Mouse (Mus musculus) intestine, postnatal 0 days (tissue): ENCODE measurements around the gene Cmss1. TPM values are rescaled to one million over a fixed set of nuclear protein-coding genes. Genes with fewer than 3 reads are reported as not detected.

Source experiments
- ATAC-seq: fragments of 200-750 bp; cut with Nextera tagmentation; 2 replicates; pipeline ENCODE4 v1.8.0; 2017; ENCODE audit warnings: mild to moderate bottlenecking, moderate TSS enrichment, moderate library complexity
- H3K27ac ChIP-seq: fragments of 300-500 bp; sonication (generic); 2 replicates; pipeline ENCODE4 v1.5.1; 2014; ENCODE audit warnings: mild to moderate bottlenecking, low read depth, low read length, moderate library complexity
- H3K27me3 ChIP-seq: fragments of 300-500 bp; sonication (generic); replicated peaks from 2 replicates; pipeline ENCODE4 v1.6.1; 2014; ENCODE audit warnings: low read length, mixed read lengths; ENCODE audit not compliant: control insufficient read depth, insufficient read depth
- H3K36me3 ChIP-seq: fragments of 300-500 bp; sonication (generic); 2 replicates; pipeline ENCODE4 v1.6.1; 2014; ENCODE audit warnings: mild to moderate bottlenecking, moderate library complexity; ENCODE audit not compliant: control insufficient read depth, insufficient read depth
- H3K4me1 ChIP-seq: fragments of 300-500 bp; sonication (generic); replicated peaks from 2 replicates; pipeline ENCODE4 v1.6.1; 2014; ENCODE audit warnings: antibody characterized with exemption, low read length, mixed read lengths; ENCODE audit not compliant: control insufficient read depth, insufficient read depth
- H3K4me2 ChIP-seq: fragments of 300-500 bp; sonication (generic); replicated peaks from 2 replicates; pipeline ENCODE4 v1.6.1; 2014; ENCODE audit warnings: low read depth, mild to moderate bottlenecking, moderate library complexity
- H3K4me3 ChIP-seq: fragments of 300-500 bp; sonication (generic); 2 replicates; pipeline ENCODE4 v1.5.1; 2014; ENCODE audit warnings: low read depth, low read length
- H3K9ac ChIP-seq: fragments of 300-500 bp; sonication (generic); 2 replicates; pipeline ENCODE4 v1.6.1; 2014; ENCODE audit warnings: mild to moderate bottlenecking, low read depth, low read length
- H3K9me3 ChIP-seq: fragments of 300-500 bp; sonication (generic); 2 replicates; pipeline ENCODE4 v1.6.1; 2016; ENCODE audit warnings: mixed run types; ENCODE audit not compliant: control insufficient read depth
- CTCF ChIP-seq: sonication (generic); IDR thresholded peaks from 2 replicates; pipeline ENCODE4 v1.5.1; 2016; ENCODE audit warnings: low read depth, mild to moderate bottlenecking, control low read depth, antibody characterized with exemption, moderate library complexity
- WGBS: fragments of 180-500 bp; shearing (Covaris S2); extraction: QIAGEN DNeasy Blood & Tissue Kit; methylation state at CpG from one replicate; pipeline ENCODE4 v1.1.7; 2014; 5-methylcytosine and 5-hydroxymethylcytosine counted together
- polyA plus RNA-seq: library from polyadenylated mRNA; unstranded; fragments of >200 nt; fragmentation: Nextera tagmentation; extraction: Ambion mirVana; gene quantifications from 2 replicates; pipeline ENCODE4 v1.2.1, GENCODE M21; 2015

Cmss1 gene
- polyA plus RNA-seq, 1 experiment from 2014 or later, result 19.1 TPM

DNA sequence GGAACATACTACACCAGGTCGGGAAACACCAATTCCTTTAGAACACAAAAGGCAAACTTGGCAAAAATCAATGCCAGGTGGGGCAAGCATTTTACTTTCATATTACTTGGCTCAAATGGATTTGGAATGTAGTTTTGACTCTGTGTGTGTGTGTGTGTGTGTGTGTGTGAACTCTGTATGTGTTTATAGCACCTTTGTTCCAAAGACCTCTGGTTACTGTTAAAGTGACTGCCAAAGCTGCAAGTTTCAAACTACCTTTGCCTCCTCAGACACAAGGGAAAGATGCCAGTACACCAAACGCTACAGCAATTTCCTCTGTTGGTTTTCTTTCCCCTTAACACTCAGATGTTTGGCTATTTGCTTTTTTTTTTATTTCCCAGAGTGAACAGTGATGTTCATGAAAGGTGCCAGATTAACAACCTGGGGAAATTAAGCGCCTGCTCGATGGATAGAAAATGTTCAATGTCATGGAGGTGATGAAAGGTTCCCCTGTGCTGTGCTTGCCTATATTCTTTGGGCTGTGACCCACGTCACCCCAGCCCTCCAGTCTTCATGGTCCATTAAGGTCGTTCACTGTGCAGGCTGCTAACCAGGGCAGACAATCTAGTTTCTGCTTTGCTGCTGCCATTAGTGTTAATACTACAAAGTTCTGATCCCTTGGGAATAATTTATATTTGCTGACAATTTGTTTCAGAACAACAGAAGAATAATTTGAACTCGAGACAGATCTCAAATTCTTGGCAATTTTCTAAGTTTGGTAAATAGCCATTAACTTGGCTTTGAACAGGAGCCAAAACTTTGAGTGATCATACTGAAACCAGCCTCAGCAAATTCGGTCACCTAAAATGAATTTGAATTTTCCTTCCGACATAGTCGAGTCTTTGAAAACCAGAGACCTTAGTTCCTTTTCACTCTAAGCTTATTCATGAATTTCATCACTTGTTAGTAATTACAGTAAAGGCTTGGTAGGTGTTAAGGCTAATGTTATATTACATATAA lies 161.3 kb downstream of the Cmss1 start:
- no peak overlapping the region for H3K4me2 ChIP-seq
- H3K9me3 ChIP-seq, result peaks cover 6% of the 10 kb centered on the region; the same call in 1 of the 2 replicates
- H3K4me3 ChIP-seq, result no peak overlapping the region
- no peak overlapping the region for H3K27ac ChIP-seq
- no peaks in the 10 kb centered on the region for H3K27me3 ChIP-seq
- no peaks in the 10 kb centered on the region for H3K4me1 ChIP-seq
- TF ChIP-seq CTCF, result no peak
- H3K36me3 ChIP-seq, result no peaks in the 10 kb centered on the region
- WGBS, result 77% methylated on average over 10 of the region's 10 CpGs
- no peak overlapping the region for H3K9ac ChIP-seq
- ATAC-seq, result no peak

DNA sequence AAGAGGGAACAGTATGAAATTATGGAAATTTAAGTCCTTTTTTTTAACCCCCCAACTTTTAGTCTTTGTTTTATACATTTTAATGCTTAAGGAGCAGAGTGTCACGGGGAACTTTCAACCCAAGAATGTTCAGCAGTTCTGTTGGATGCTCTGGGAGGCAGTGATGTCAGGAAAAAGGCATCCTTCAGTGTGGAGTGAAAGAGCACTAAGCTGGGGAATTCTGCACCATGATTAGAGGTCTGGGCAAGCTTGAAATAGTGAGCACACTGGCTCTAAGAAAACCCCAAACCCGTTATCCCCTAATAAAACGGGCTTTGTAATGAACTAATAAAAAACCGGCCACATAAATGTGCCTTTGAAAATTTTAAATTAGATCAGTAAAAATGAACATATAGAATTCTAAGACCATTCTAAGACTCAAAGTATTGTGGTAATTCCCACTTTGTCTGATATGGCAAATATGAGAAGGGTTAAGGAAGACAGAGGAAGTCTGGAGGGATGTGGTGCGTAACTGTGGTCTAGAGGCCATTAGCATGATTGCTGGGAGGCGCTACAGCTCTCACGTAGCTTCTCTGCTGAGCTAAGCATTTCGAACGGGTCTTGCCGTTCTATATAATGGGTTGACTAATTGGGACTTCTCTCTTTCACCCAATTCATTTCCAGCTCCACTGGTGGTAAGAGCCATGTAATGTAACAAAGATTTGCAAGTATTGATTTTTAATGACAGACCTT lies 165.8 kb downstream of the Cmss1 start:
- no peak for TF ChIP-seq CTCF
- H3K27ac ChIP-seq, result no peak overlapping the region
- no peak overlapping the region for H3K4me2 ChIP-seq
- no peak overlapping the region for H3K9ac ChIP-seq
- H3K4me1 ChIP-seq, result no peaks in the 10 kb centered on the region
- H3K9me3 ChIP-seq, result no peaks in the 10 kb centered on the region
- H3K4me3 ChIP-seq, result no peak overlapping the region
- no peaks in the 10 kb centered on the region for H3K27me3 ChIP-seq
- no peaks in the 10 kb centered on the region for H3K36me3 ChIP-seq
- ATAC-seq, result no peak
- WGBS, result 88% methylated on average over 10 of the region's 10 CpGs

DNA sequence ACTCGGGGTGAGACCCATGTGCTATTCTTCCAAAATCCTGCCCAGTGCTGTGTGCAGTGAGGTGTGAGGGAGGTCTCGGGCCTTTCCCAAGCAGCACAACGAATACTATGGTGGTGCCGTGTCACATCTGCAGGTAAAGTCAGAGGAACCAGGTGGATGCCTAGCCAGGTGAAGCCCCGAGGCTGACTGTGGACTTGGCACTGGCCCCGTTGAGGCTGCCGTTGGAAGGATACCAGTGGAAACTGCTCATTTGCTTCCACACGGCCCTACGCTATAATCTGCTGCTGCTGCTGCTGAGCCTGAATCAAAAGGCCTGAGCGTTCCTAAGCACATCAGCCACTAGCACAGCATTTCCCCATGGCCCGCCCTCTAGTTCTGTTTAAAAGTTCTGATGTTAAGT lies 167.5 kb downstream of the Cmss1 start:
- Histone ChIP-seq H3K4me1 (no peaks in the 10 kb centered on the region), H3K9ac (no peak overlapping the region; the same call in 1 of the 2 replicates), H3K9me3 (no peaks in the 10 kb centered on the region), H3K27me3 (no peaks in the 10 kb centered on the region), H3K27ac (peak overlapping the region; percentile 35; the same call in 1 of the 2 replicates), H3K4me2 (no peak overlapping the region), H3K4me3 (no peak overlapping the region), H3K36me3 (no peaks in the 10 kb centered on the region)
- ATAC-seq, result no peak
- TF ChIP-seq CTCF, result no peak
- 82% methylated on average over 11 of the region's 11 CpGs for WGBS

DNA sequence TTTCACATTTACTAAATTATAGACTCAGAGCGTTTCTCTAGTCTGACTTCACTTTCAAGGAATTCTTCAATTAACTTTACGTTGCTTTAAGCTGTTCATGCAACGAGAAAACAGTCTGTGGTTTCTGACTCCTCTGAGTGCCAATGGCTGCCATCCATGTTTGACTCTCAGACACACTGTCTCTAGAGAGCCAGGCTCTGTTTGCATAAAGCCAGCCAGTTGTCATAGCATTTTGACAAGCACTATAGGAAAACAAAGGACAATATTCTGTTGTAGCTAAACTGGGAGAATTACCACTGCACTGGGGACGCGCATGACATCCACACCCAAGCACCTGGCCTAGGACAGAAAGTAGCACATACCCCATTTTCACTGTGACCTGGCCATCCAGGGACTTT lies 168.4 kb downstream of the Cmss1 start:
- no peak for TF ChIP-seq CTCF

DNA sequence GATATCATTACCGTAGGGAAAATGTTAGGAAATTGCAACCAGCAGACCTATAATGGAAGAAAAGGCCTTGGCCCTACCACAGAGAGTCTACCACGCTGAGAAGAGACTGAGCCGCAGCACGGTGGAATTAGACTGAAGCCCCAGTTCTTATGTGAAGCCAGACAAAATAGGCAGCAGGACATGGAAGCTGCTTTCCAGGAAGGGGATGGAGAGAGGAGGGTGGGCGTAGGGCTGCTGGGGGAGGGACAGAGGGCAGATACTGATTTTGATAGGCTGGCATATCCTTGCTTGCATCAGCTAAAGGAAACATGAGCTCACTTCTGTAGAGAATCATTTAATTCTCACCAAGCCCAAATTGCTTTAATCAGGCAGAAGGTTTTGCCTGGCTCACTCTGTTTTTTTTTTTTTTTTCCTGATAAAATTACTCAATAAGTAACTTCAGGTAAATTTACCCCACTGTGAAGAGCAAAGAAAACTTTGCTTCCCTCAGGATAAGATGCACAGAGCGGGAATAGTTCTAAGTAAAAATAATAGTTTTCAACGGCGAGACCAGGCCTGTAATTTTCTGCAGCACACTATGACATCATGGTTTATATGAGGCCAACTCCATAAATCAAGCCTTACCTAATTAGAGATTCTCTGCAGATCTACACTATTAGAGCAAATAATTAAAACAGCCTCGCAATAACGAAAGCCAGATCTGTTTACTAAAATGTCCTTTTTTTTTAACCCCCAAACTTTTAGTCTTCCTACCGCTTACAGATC lies 169.0 kb downstream of the Cmss1 start:
- Histone ChIP-seq H3K9ac (no peak overlapping the region), H3K4me1 (no peaks in the 10 kb centered on the region), H3K9me3 (no peaks in the 10 kb centered on the region), H3K4me2 (no peak overlapping the region), H3K36me3 (no peaks in the 10 kb centered on the region), H3K4me3 (no peak overlapping the region), H3K27me3 (no peaks in the 10 kb centered on the region), H3K27ac (peak overlapping the region; percentile 21; the same call in 1 of the 2 replicates)
- no peak for TF ChIP-seq CTCF
- WGBS, result 67% methylated on average over 11 of the region's 11 CpGs
- ATAC-seq, result no peak

More for the DNA sequence above, 168.4 kb downstream of the Cmss1 start:
- no peaks in the 10 kb centered on the region for H3K9me3 ChIP-seq
- no peaks in the 10 kb centered on the region for H3K27me3 ChIP-seq
- H3K4me2 ChIP-seq, result no peak overlapping the region
- peak overlapping the region; percentile 21 for H3K27ac ChIP-seq
- H3K9ac ChIP-seq, result no peak overlapping the region
- H3K36me3 ChIP-seq, result no peaks in the 10 kb centered on the region
- WGBS, result 68% methylated on average over 5 of the region's 5 CpGs
- H3K4me3 ChIP-seq, result no peak overlapping the region
- H3K4me1 ChIP-seq, result no peaks in the 10 kb centered on the region
- no peak for ATAC-seq
